Mouse (Mus musculus): Measurements from ENCODE around the gene Nphp4.

DNA sequence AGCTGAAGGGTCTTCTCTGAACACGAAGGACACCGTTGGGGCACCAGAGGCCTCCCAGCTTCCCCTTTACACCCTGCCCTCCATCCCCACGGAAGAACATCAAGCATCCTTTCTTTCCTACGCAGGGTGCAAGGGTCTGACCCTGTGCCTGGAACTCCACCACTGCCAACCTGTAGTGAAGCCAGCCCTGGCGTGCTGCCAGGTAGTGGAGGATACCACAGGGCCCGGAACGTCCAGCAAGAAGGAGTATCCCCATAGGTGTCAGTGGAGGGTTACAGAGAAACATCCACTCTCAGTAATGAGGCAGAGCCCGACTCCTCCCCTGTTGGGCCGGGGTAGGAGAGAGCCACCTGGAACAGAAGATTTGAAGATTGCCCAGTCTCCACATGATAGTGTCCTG is 133.5 kb downstream of the Nphp4 start:
- no peak for TF ChIP-seq POLR2A (IDR thresholded peaks at IDR 0.05; ENCODE audit: low read depth, low read length)
- no peak for TF ChIP-seq CTCF (IDR thresholded peaks at IDR 0.05; ENCODE audit: borderline replicate concordance, insufficient read depth, low read length)
